Mouse (Mus musculus) urinary bladder, postnatal 25 days (tissue): ENCODE measurements around the gene Gm49358.

Experiments used
- DNase-seq: peaks from one replicate; pipeline ENCODE4 v3.0.0; 2022; ENCODE audit warnings: low spot score

Gene Gm49358

GRCm38 (mm10) chr10:86778398-86779116 is 14.8 kb downstream of the Gm49358 start, which contains the start of gene Nt5dc3:
Gene Nt5dc3, plus strand, starts transcription at chr10:86779005.
- peak; percentile 89 for DNase-seq

GRCm38 (mm10) chr10:86779117-86779755 is 15.5 kb downstream of the Gm49358 start:
- peak; percentile 12 for DNase-seq

GRCm38 (mm10) chr10:86779816-86780500 is 16.2 kb downstream of the Gm49358 start:
- no peak for DNase-seq

- no peak for DNase-seq
Measured at GRCm38 (mm10) chr10:86781641-86782040, 17.9 kb downstream of the Gm49358 start.

DNA sequence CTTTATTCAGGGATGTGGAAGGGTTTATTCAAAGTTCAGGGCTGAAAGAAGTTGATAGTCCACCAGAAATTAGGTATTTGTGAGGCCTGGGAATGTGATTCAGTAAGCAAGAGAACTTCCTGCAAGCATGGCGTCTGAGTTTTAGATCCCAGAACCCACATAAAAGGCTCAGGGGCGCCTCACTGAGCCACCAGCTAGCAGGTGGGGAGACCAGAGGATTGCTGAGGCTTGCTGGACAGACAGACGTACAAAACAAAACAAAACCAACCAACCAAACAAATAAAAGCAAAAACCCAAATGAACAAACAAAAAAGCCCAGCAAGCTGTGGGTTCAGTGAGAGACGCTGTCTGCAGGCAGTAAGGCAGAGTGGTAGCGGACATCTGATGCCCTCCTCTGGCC is 18.9 kb downstream of the Gm49358 start:
- no peak for DNase-seq

GRCm38 (mm10) chr10:86783561-86783960 is 19.8 kb downstream of the Gm49358 start:
- DNase-seq: no peak

GRCm38 (mm10) chr10:86784126-86784675 is 20.4 kb downstream of the Gm49358 start:
- no peak for DNase-seq

DNA sequence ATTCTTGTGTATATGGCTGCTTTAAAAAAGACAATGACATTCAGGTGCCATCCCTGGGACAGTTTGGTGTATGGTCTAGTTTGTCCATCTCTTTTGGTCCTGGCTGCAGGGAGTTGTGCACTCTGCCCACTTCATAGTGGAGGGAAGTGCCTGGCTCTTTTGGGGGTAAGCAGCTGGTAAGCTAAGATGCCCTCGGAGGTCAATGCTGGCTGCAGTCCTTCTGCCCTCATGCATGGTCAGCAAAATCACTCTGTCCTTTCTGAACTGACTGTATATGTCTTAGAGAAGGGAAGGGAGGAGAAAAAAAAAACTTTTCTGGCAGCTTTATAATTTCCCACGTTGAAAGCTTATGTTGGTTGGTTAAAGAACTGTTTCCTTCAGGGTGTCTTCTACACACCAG is 21.6 kb downstream of the Gm49358 start:
- DNase-seq: no peak

DNA sequence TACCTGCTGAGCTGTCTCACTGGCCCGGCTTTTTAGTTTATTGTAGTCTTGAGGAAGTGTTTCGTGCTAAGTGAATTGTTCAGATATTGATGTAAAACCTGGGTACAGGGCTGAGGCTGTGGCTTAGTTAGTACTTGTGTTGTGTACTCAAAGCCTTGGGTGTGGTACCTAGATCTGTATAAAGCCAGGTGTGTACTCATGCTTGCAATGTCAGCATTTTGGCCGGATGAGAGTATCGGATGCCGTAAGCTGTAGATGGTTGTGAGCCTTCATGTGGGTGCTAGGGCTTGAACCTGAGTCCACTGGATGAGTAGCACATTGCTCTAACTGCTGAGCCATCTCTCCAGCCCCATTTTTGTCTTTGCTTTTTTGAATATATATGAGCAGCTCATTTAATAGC is 22.3 kb downstream of the Gm49358 start:
- no peak for DNase-seq

GRCm38 (mm10) chr10:86788193-86788592 is 24.4 kb downstream of the Gm49358 start:
- DNase-seq: no peak

GRCm38 (mm10) chr10:86789146-86789672 is 25.4 kb downstream of the Gm49358 start:
- DNase-seq: no peak

GRCm38 (mm10) chr10:86791507-86792184 is 27.9 kb downstream of the Gm49358 start:
- DNase-seq: no peak

DNA sequence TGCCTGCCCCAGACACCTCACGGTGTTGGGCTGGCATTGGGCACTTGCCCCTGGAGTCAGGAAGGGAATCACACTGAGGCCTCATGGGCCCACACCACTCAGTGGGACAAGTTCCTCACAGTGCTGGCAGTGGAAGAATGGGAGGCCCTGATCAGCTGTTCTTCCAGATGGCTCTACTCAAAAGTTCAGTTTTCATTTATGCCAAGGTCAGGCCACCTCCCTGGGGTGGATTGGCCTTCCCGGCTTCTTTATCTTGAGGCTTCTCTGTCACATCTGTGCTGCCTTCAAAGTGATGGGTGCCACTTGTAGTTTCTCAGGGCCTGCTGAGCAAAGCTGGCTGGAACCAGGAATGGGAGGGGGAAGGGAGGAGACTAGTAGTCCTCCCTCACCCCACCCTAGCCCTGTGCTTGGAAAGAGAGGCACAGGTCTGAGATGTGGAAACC is 29.8 kb downstream of the Gm49358 start:
- DNase-seq: no peak

DNA sequence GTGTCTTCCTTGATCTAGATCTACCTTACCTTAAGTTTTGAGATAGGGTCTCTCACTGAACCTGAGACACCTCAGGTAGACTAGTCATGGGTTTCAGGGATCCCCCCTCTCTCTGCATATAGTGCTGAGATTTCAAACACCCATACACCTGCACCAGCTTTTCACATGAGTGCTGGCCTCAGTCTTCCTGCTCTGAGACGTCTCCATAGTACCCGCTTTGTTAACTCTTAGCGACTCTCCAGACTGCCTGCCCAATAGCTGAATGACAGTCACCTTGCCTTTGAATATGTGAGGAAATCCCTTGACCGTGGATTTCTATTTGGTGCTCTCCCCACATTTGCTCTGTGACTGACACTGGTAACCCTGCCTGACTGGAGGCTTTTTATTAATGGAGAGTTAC is 30.4 kb downstream of the Gm49358 start:
- no peak for DNase-seq

GRCm38 (mm10) chr10:86794794-86795535 is 31.2 kb downstream of the Gm49358 start:
- DNase-seq: no peak

DNA sequence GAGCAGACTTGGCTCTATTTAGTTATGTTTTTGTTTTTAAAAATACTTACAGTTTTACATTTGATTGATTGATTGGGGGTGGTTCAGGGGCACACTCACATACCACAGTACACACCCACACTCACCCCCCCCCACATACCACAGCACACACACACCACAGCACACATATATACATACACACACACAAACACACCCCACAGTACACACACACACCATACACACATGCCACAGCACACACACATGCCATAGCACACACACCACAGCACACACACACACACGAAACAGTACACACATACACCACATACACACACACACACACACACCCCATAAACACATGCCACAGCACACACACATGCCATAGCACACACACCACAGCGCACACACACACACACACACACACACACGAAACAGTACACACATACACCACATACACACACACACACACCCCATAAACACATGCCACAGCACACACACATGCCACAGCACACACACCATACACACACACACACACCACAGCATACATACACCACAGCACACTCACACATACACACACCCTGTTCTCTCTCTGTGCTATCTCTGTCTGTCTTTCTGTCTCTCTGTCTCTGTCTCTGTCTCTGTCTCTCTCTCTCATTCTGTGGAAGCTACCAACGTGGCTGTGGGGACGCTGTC is 32.4 kb downstream of the Gm49358 start:
- no peak for DNase-seq

- DNase-seq: no peak
Measured at GRCm38 (mm10) chr10:86807362-86807761, 43.6 kb downstream of the Gm49358 start.

GRCm38 (mm10) chr10:86808013-86808758 is 44.4 kb downstream of the Gm49358 start:
- no peak for DNase-seq

DNA sequence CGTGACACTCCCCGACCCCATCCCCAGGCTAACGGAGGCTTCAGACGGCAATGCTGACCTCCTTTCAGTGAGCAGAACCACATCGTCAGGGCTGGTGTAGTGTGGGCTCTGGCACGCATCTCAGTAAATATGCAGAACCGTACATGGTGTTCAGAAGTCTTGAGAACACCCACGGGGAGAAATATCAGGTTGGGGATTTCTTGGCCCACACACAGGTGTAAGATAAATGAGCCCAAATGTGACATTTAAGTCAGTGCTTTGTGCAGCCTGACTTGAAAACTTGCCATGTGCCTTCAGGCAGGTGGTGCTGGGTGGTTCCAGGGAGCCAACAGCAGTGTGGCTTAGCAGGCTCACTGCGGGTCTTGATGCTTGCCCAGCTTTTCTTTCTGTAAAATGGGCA is 46.2 kb downstream of the Gm49358 start:
- DNase-seq: no peak

GRCm38 (mm10) chr10:86810612-86811011 is 46.8 kb downstream of the Gm49358 start:
- DNase-seq: no peak
